Mouse (Mus musculus) erythroblast, embryonic 14.5 days (primary cell): ENCODE results near the gene Engase.

Experiments
- GATA1 ChIP-seq: IDR thresholded peaks from 2 replicates; pipeline ENCODE4 v1.6.1; 2012; ENCODE audit warnings: low read length, inconsistent platforms, mixed read lengths
- TAL1 ChIP-seq: IDR thresholded peaks from 3 replicates; pipeline ENCODE4 v1.6.1; 2012; ENCODE audit warnings: low read length, inconsistent platforms, mixed read lengths

DNA sequence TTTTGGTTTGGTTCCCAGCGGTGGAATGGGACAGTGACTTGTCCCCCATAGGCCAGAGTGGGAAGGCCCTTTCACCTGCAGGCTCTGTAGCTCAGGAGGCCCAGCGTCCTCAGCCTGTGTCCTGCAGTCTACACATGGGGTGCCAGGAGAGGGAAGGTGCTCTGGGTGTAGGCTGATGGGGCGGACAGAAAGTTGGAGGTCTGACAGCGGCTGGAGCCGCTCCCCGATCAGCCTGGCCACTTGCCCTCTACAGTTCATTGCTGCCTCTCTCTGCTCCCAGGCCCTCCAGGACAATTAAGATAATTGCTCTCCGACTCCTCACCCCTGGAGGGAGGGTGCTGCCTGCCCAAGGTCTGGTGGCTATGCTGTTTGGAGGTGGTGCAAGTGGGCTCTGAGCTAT lies 42.1 kb downstream of the Engase start:
- no peak for TF ChIP-seq TAL1
- no peak for TF ChIP-seq GATA1
